Mouse (Mus musculus): Measurements from ENCODE around the gene Tmem140. TPM values are rescaled to one million over a fixed set of nuclear protein-coding genes. Genes with fewer than 3 reads are reported as not detected.

The Tmem140 gene
- 1.8 and 2.0 TPM in 2 replicates for polyA plus RNA-seq (2015; fragmentation: Nextera tagmentation; extraction: Ambion mirVana)

GRCm38 (mm10) chr6:34862791-34863403 lies at the start of gene Tmem140:
TSS of gene Tmem140 (plus strand) at chr6:34863146.
- no peak for ATAC-seq (ENCODE audit: insufficient number of reproducible peaks, insufficient read depth, low FRiP score, low TSS enrichment, low read depth)
- Histone ChIP-seq H3K36me3 (no peaks in the 10 kb centered on the region), H3K27ac (peak within 1 kb of the TSS; percentile 62), H3K9me3 (no peaks in the 10 kb centered on the region), H3K27me3 (no peaks in the 10 kb centered on the region), H3K4me3 (peak within 1 kb of the TSS; percentile 23), H3K4me1 (peaks cover 26% of the 10 kb centered on the region), H3K9ac (peak within 1 kb of the TSS; percentile 41; the same call in 1 of the 2 replicates), H3K4me2 (peak within 1 kb of the TSS; percentile 44)
- 28% methylated on average over 11 of the region's 11 CpGs for WGBS

GRCm38 (mm10) chr6:34824406-34824805 lies 38.5 kb upstream of the Tmem140 start:
- no peaks in the 10 kb centered on the region for H3K36me3 ChIP-seq
- H3K9me3 ChIP-seq, result 0 out of 2 replicates have a peak, but pooled peaks cover 3% of the 10 kb centered on the region
- no peak overlapping the region for H3K27ac ChIP-seq
- no peaks in the 10 kb centered on the region for H3K4me1 ChIP-seq
- no peaks in the 10 kb centered on the region for H3K27me3 ChIP-seq
- no peak overlapping the region for H3K4me2 ChIP-seq
- H3K9ac ChIP-seq, result no peak overlapping the region
- H3K4me3 ChIP-seq, result no peak overlapping the region
- ATAC-seq (ENCODE audit: insufficient number of reproducible peaks, insufficient read depth, low FRiP score, low TSS enrichment, low read depth), result no peak

GRCm38 (mm10) chr6:34832352-34832751 lies 30.6 kb upstream of the Tmem140 start:
- Histone ChIP-seq H3K4me3 (no peak overlapping the region), H3K9me3 (no peaks in the 10 kb centered on the region), H3K36me3 (no peaks in the 10 kb centered on the region), H3K27ac (no peak overlapping the region), H3K4me2 (no peak overlapping the region), H3K4me1 (no peaks in the 10 kb centered on the region), H3K9ac (no peak overlapping the region), H3K27me3 (no peaks in the 10 kb centered on the region)
- ATAC-seq (ENCODE audit: insufficient number of reproducible peaks, insufficient read depth, low FRiP score, low TSS enrichment, low read depth), result no peak
- WGBS, result 95% methylated on average over 5 of the region's 5 CpGs

GRCm38 (mm10) chr6:34861546-34862053 lies 1.3 kb upstream of the Tmem140 start:
- no peak overlapping the region for H3K9ac ChIP-seq
- H3K4me2 ChIP-seq, result no peak overlapping the region
- H3K4me1 ChIP-seq, result peaks cover 17% of the 10 kb centered on the region
- ATAC-seq (ENCODE audit: insufficient number of reproducible peaks, insufficient read depth, low FRiP score, low TSS enrichment, low read depth), result no peak
- no peaks in the 10 kb centered on the region for H3K36me3 ChIP-seq
- no peak overlapping the region for H3K27ac ChIP-seq
- H3K4me3 ChIP-seq, result no peak overlapping the region
- WGBS, result 90% methylated on average over 11 of the region's 11 CpGs
- no peaks in the 10 kb centered on the region for H3K27me3 ChIP-seq
- H3K9me3 ChIP-seq, result no peaks in the 10 kb centered on the region

GRCm38 (mm10) chr6:34862381-34862780 lies 565 bp upstream of the Tmem140 start:
- Histone ChIP-seq H3K36me3 (no peaks in the 10 kb centered on the region), H3K4me2 (peak overlapping the region; percentile 44), H3K4me1 (peaks cover 25% of the 10 kb centered on the region), H3K27me3 (no peaks in the 10 kb centered on the region), H3K27ac (no peak overlapping the region), H3K4me3 (no peak overlapping the region), H3K9ac (0 out of 2 replicates have a peak overlapping the region, but pooled peaks have one; percentile 41), H3K9me3 (no peaks in the 10 kb centered on the region)
- no peak for ATAC-seq (ENCODE audit: insufficient number of reproducible peaks, insufficient read depth, low FRiP score, low TSS enrichment, low read depth)
- WGBS, result 97% methylated on average over 6 of the region's 6 CpGs

- Histone ChIP-seq H3K36me3 (no peaks in the 10 kb centered on the region), H3K4me3 (no peak overlapping the region), H3K9me3 (no peaks in the 10 kb centered on the region), H3K27me3 (no peaks in the 10 kb centered on the region), H3K9ac (no peak overlapping the region), H3K4me1 (peaks cover 26% of the 10 kb centered on the region), H3K27ac (no peak overlapping the region), H3K4me2 (no peak overlapping the region)
- no peak for ATAC-seq (ENCODE audit: insufficient number of reproducible peaks, insufficient read depth, low FRiP score, low TSS enrichment, low read depth)
- WGBS, result 47% methylated on average over 9 of the region's 9 CpGs
These were observed 1.0 kb downstream of the Tmem140 start for GRCm38 (mm10) chr6:34863786-34864514.

GRCm38 (mm10) chr6:34865213-34865612 lies 2.3 kb downstream of the Tmem140 start:
- no peak for ATAC-seq (ENCODE audit: insufficient number of reproducible peaks, insufficient read depth, low FRiP score, low TSS enrichment, low read depth)
- WGBS, result 58% methylated on average over 5 of the region's 5 CpGs
- peak overlapping the region; percentile 66; the same call in 1 of the 2 replicates for H3K27ac ChIP-seq
- H3K9me3 ChIP-seq, result no peaks in the 10 kb centered on the region
- H3K4me1 ChIP-seq, result peaks cover 35% of the 10 kb centered on the region
- no peaks in the 10 kb centered on the region for H3K36me3 ChIP-seq
- H3K9ac ChIP-seq, result no peak overlapping the region
- H3K27me3 ChIP-seq, result no peaks in the 10 kb centered on the region
- no peak overlapping the region for H3K4me3 ChIP-seq
- H3K4me2 ChIP-seq, result no peak overlapping the region

GRCm38 (mm10) chr6:34865711-34866593 lies 3.0 kb downstream of the Tmem140 start:
- H3K4me3 ChIP-seq, result no peak overlapping the region
- H3K27me3 ChIP-seq, result no peaks in the 10 kb centered on the region
- H3K4me1 ChIP-seq, result peaks cover 42% of the 10 kb centered on the region
- WGBS, result 47% methylated on average over 7 of the region's 7 CpGs
- no peaks in the 10 kb centered on the region for H3K36me3 ChIP-seq
- H3K4me2 ChIP-seq, result no peak overlapping the region
- no peaks in the 10 kb centered on the region for H3K9me3 ChIP-seq
- no peak overlapping the region for H3K9ac ChIP-seq
- ATAC-seq (ENCODE audit: insufficient number of reproducible peaks, insufficient read depth, low FRiP score, low TSS enrichment, low read depth), result 0 out of 2 replicates have a peak, but pooled peaks have one; percentile 17
- H3K27ac ChIP-seq, result peak overlapping the region; percentile 44; the same call in 1 of the 2 replicates

- H3K36me3 ChIP-seq, result no peaks in the 10 kb centered on the region
- H3K27me3 ChIP-seq, result no peaks in the 10 kb centered on the region
- no peak overlapping the region for H3K4me2 ChIP-seq
- H3K27ac ChIP-seq, result peak overlapping the region; percentile 51
- no peaks in the 10 kb centered on the region for H3K9me3 ChIP-seq
- 0 out of 2 replicates have a peak overlapping the region, but pooled peaks have one; percentile 1 for H3K9ac ChIP-seq
- no peak for ATAC-seq (ENCODE audit: insufficient number of reproducible peaks, insufficient read depth, low FRiP score, low TSS enrichment, low read depth)
- 43% methylated on average over 8 of the region's 8 CpGs for WGBS
- H3K4me1 ChIP-seq, result peaks cover 47% of the 10 kb centered on the region
- H3K4me3 ChIP-seq, result no peak overlapping the region
These were observed 3.8 kb downstream of the Tmem140 start for GRCm38 (mm10) chr6:34866786-34867185.

GRCm38 (mm10) chr6:34867301-34867994 lies 4.5 kb downstream of the Tmem140 start:
- Histone ChIP-seq H3K27ac (peak overlapping the region; percentile 51; the same call in 1 of the 2 replicates), H3K36me3 (no peaks in the 10 kb centered on the region), H3K9me3 (no peaks in the 10 kb centered on the region), H3K4me1 (peaks cover 53% of the 10 kb centered on the region), H3K9ac (0 out of 2 replicates have a peak overlapping the region, but pooled peaks have one; percentile 1), H3K4me3 (no peak overlapping the region), H3K27me3 (no peaks in the 10 kb centered on the region), H3K4me2 (no peak overlapping the region)
- 75% methylated on average over 16 of the region's 16 CpGs for WGBS
- no peak for ATAC-seq (ENCODE audit: insufficient number of reproducible peaks, insufficient read depth, low FRiP score, low TSS enrichment, low read depth)

GRCm38 (mm10) chr6:34867995-34868350 lies 5.0 kb downstream of the Tmem140 start:
- H3K36me3 ChIP-seq, result no peaks in the 10 kb centered on the region
- ATAC-seq (ENCODE audit: insufficient number of reproducible peaks, insufficient read depth, low FRiP score, low TSS enrichment, low read depth), result no peak
- no peaks in the 10 kb centered on the region for H3K9me3 ChIP-seq
- peaks cover 51% of the 10 kb centered on the region for H3K4me1 ChIP-seq
- no peak overlapping the region for H3K9ac ChIP-seq
- WGBS, result 72% methylated on average over 10 of the region's 10 CpGs
- no peaks in the 10 kb centered on the region for H3K27me3 ChIP-seq
- no peak overlapping the region for H3K4me2 ChIP-seq
- H3K27ac ChIP-seq, result no peak overlapping the region
- no peak overlapping the region for H3K4me3 ChIP-seq

All from embryonic facial prominence, embryonic 13.5 days (tissue).